Mouse (Mus musculus) right cerebral cortex, postnatal 4 days (tissue): ENCODE measurements around the gene Ifne.
A peak's percentile ranks its signal among the peaks of the same experiment; 100 is the strongest.

Experiments
- DNase-seq: peaks from one replicate; pipeline ENCODE4 v3.0.0-alpha.2; 2022

The Ifne gene

GRCm38 (mm10) chr4:88880101-88880500 is at the start of gene Ifne:
Gene Ifne (minus strand): TSS chr4:88880201.
- no peak for DNase-seq

GRCm38 (mm10) chr4:88928341-88929102 is 48.5 kb upstream of the Ifne start:
- no peak for DNase-seq

DNA sequence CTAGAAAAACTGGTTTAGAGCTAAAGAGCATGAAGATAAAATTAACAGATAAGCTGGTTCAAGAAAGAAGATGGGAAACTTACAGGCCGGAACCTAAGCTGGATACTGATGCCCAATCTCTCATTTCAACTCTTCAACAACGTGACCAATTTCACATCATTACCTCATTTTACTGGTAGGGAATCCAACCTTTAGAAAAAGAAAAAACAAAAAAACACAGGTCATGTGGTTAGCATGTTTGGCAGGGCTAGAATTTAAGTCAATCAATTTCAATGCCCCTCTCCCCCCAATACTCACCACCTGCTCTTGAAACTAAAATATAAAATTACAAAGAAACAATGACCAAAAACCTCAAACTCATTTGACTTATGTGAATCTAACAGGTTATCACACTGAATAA is 47.8 kb upstream of the Ifne start:
- no peak for DNase-seq

GRCm38 (mm10) chr4:88926637-88927036 is 46.6 kb upstream of the Ifne start:
- DNase-seq: no peak

- DNase-seq: no peak
These were observed 46.1 kb upstream of the Ifne start for GRCm38 (mm10) chr4:88926082-88926481.

DNA sequence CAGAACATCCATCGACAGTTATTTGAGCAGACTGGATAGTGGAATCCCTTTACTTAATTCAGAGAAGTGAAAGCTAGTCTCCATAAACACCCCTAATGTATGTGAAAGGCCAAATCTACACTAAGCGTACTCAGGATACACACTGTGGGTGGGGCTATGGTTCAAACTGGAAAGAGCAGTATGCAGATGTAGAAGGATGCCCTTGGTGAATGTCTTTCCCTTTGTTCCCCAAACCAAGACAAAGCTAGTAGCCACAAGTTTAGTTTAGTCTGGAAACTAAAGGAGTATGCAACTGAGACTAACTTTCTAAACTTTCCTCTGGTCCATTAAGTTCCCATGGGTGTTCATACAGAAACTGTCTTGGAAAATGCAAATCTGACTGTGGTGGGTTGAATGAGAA is 45.5 kb upstream of the Ifne start:
- DNase-seq: no peak

- no peak for DNase-seq
These were observed 41.3 kb upstream of the Ifne start for GRCm38 (mm10) chr4:88921280-88921679.

- no peak for DNase-seq
These were observed 37.9 kb upstream of the Ifne start for GRCm38 (mm10) chr4:88917770-88918460.

GRCm38 (mm10) chr4:88916306-88916705 is 36.3 kb upstream of the Ifne start:
- DNase-seq: no peak

DNA sequence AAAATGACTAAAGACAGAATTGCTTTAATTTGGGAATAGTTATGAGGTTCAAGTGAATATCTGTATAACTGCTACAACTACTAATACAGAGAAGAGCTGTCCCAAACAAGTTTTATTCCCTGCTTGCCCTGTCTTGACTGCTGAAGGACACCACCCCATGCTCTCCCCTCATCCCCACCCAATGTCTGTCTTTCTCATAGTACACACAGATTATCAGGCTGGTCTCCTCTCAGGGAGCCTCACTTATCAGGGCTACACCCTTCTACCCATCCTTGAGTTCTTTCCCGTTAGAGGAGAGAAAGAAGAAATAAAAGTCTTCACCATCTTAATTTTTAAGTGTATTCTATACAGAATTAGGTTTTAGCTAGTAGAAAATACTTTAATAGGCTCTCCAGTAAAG is 34.0 kb upstream of the Ifne start:
- DNase-seq: no peak

GRCm38 (mm10) chr4:88912882-88913281 is 32.9 kb upstream of the Ifne start:
- DNase-seq: no peak

GRCm38 (mm10) chr4:88912187-88912586 is 32.2 kb upstream of the Ifne start:
- DNase-seq: no peak

DNA sequence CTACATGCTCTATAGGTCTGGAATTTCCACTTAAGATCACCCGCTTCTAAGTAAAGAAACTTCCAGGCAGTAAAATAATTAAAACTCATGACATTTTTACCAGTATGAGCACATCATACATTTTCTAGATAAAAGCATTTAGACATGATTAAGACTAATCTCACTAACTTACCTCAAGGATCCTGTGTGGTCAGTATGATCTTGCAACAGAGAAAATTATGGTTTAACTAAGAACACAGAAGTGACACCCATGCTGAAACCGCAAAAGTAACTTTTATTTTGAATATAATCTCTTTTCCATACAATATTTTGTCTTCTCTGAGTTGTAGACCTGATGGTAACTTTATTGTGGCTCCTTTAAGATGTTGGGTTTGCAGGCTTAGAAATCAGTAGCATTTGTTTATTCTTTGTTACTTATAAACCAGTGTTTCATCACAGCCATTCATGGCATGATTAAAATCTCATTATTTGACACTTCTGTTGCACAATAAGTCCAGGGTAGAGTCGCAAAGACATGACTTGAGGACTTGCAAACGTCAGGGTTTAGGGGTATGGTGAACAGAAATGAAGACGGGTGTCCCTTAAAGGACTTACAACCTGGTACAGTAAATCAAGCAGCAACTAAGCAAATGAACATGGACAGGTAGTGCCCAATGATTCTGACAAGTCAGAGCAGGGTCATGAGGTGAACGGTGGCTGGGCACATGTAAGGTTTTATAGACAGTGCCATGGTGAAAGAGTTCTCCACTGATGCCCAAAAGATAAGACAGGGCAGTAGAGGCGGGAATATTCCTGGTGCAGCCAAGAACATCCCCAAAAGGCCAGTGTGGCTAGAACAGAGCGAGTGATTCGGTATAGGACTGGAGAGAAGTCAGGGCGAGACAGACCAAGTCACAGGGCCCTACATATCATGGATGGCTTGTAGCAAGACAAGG is 29.9 kb upstream of the Ifne start:
- no peak for DNase-seq

DNA sequence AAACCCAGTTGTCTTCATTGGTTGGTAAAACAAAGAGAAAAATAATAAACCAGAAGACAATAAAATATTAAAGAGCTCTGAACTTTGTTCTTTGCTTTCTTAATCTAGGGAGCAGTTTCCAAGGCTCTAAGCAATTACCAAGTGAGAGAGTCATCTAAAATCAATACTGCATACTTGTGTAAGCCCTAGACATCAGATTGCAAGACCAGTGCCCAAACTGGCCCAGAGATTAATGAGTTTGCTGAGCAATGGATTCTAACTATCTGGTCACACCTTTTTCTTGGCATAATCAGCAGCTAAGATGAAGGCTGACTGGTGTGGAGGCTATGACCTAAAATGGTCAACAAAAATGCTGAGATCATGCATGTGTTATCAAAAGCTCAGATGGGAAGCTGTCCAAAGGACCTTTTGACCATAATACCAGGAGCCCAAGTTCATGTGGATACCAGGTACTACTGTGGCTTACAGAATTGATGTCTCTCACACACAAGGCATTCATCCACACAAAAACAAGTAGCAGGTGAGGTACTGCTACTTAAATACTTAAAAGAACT is 13.3 kb upstream of the Ifne start:
- DNase-seq: no peak

GRCm38 (mm10) chr4:88888236-88888635 is 8.2 kb upstream of the Ifne start:
- no peak for DNase-seq

DNA sequence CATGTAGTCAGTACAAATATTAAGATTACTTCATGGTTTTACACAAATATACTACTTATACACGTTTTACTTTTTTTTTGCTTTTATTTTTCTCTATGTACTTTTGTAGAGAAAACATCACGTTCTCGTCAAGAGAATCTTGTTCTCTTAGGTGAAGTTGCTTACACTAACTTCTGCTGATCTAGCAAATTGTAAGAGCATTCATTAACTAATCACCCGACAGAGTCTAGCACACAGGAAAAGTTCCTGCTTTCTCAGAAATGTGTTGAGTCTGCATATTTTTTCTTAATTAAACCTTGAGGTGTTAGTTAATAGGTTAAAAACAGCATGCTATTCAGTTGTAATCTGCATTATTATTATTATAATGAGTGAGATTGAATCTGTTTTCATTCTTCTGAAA is 1.2 kb downstream of the Ifne start:
- DNase-seq: no peak

DNA sequence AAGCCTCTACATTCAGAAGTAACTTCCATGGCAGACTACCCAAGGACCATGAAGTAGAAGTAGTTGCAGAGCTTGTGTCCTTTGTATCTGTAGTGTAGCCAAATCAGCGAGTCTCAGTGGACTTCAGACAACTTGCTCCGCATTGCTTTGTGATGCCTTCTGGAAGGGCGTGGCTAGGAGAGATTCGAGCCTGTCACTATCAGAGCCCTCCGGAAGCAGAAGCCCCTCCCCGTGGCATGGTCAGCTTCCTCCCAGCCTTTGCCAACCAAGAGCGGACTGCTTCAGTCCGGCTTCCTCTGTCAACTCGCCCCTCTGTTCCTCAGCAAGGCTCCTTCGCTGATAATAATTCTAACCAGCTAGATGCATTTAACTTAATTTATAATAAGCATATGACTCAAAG is 1.8 kb downstream of the Ifne start:
- no peak for DNase-seq

GRCm38 (mm10) chr4:88876520-88876919 is 3.5 kb downstream of the Ifne start:
- no peak for DNase-seq

- no peak for DNase-seq
These were observed 4.4 kb downstream of the Ifne start for GRCm38 (mm10) chr4:88875435-88876095.

GRCm38 (mm10) chr4:88872691-88873090 is 7.3 kb downstream of the Ifne start:
- DNase-seq: no peak

DNA sequence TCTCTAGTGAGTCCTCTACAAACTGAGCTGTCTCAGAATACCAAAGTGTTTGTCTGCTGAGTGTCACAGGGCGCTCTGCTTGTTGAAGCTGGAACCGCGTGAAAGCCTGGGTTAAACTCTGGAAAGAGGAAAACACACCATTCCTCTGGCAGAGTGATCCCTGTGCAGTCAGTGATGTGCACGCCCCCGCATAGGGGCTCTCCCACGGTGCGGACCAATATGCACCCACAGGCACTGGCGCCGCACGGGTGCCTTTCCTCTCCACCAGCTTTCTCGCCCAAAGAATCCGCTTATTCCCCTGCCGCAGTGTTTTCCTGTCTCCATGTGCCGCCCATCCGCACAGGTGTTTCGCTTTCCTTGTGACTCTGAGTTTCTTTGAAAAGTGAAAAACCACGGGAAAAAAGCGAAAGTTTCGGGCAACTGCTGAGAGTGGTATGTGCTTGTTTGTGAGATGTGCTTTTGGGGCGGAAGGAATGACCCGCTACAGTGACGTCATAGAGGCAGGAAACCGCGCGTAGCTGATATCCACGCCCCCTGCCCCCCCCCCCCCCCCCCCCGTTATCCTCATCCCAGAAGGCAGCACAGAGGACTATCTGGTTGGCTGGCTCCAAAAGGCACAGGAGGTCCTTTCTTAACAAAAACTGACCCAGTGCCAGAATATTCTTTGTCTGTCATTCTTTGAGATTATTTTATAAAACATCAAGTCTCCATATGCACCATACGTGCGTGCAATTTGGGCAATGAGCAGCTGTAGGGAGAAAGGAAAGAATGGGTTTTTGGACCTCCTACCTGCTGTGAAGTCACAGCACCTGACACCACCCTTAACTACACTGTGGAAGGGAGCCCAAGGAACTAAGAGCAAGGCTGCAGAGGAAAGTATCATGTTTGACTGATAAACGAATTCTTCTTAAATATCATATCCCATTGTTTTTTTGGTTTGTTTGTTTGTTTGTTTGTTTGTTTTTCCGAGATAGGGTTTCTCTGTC is 11.8 kb downstream of the Ifne start:
- DNase-seq: peak; percentile 11
